Mouse (Mus musculus) kidney, postnatal 25 days (tissue): Measurements from ENCODE around the gene 1700092M07Rik.
A peak's percentile ranks its signal among the peaks of the same experiment; 100 is the strongest.

Experiments used
- DNase-seq, 2 experiments: peaks; one replicate each; pipeline ENCODE4 v3.0.0; 2021; ENCODE audit warnings: mixed read lengths in 2 of 2

The 1700092M07Rik gene

GRCm38 (mm10) chr19:8740603-8741002, at the start of gene 1700092M07Rik:
Gene 1700092M07Rik (plus strand): TSS chr19:8740718.
- DNase-seq = peak in 1 of 2 experiments; percentile 45

GRCm38 (mm10) chr19:8691871-8692539, 48.5 kb upstream of the 1700092M07Rik start:
- DNase-seq = no peak

GRCm38 (mm10) chr19:8692740-8693139, 47.8 kb upstream of the 1700092M07Rik start:
- DNase-seq = no peak

GRCm38 (mm10) chr19:8695330-8695729, 45.2 kb upstream of the 1700092M07Rik start:
- peak; percentile 80 to 83 for DNase-seq

GRCm38 (mm10) chr19:8699652-8700051, 40.9 kb upstream of the 1700092M07Rik start:
- DNase-seq = no peak

GRCm38 (mm10) chr19:8702458-8702857, 38.1 kb upstream of the 1700092M07Rik start:
- peak; percentile 69 to 84 for DNase-seq

GRCm38 (mm10) chr19:8703571-8703970, 36.9 kb upstream of the 1700092M07Rik start:
- no peak for DNase-seq

GRCm38 (mm10) chr19:8705026-8705708, 35.4 kb upstream of the 1700092M07Rik start:
- no peak for DNase-seq

GRCm38 (mm10) chr19:8706132-8706667, 34.3 kb upstream of the 1700092M07Rik start:
- DNase-seq = no peak

GRCm38 (mm10) chr19:8706930-8707329, 33.6 kb upstream of the 1700092M07Rik start:
- no peak for DNase-seq

GRCm38 (mm10) chr19:8708954-8709353, 31.6 kb upstream of the 1700092M07Rik start:
- DNase-seq = no peak

GRCm38 (mm10) chr19:8710057-8710456, 30.5 kb upstream of the 1700092M07Rik start:
- no peak for DNase-seq

- peak; percentile 25 to 53 for DNase-seq
Measured at GRCm38 (mm10) chr19:8711506-8711905, 29.0 kb upstream of the 1700092M07Rik start.

GRCm38 (mm10) chr19:8711949-8712869, 28.3 kb upstream of the 1700092M07Rik start:
- DNase-seq = no peak

GRCm38 (mm10) chr19:8712870-8713305, 27.6 kb upstream of the 1700092M07Rik start:
- peak; percentile 85 to 94 for DNase-seq

GRCm38 (mm10) chr19:8713306-8713996, 27.1 kb upstream of the 1700092M07Rik start:
- peak; percentile 96 to 97 for DNase-seq

GRCm38 (mm10) chr19:8713997-8714652, 26.4 kb upstream of the 1700092M07Rik start:
- no peak for DNase-seq

GRCm38 (mm10) chr19:8714653-8715481, 25.7 kb upstream of the 1700092M07Rik start:
- peak; percentile 56 to 78 for DNase-seq

- DNase-seq = no peak
Measured at GRCm38 (mm10) chr19:8715868-8716766, 24.4 kb upstream of the 1700092M07Rik start.
